Mouse (Mus musculus) olfactory bulb, adult 2 months (tissue): ENCODE measurements around the gene Cdc34.

Experiments used
- CTCF ChIP-seq: fragments of 200-500 bp; IDR thresholded peaks from 2 replicates; pipeline ENCODE4 v1.5.1; 2012; ENCODE audit warnings: low read depth, mild to moderate bottlenecking, low read length, moderate library complexity; ENCODE audit not compliant: insufficient read depth
- POLR2A ChIP-seq: fragments of 200-500 bp; IDR thresholded peaks from 2 replicates; pipeline ENCODE4 v1.6.1; 2012; ENCODE audit warnings: mild to moderate bottlenecking, low read depth, low read length, moderate library complexity; ENCODE audit not compliant: insufficient read depth

GRCm38 (mm10) chr10:79701443-79702129 is 19.6 kb downstream of the Cdc34 start:
- TF ChIP-seq POLR2A: no peak
- no peak for TF ChIP-seq CTCF
